Mouse (Mus musculus) CH12.LX (cell line): ENCODE results near the gene Phrf1. TPM values are rescaled to one million over a fixed set of nuclear protein-coding genes. Genes with fewer than 3 reads are reported as not detected.

ENCODE experiments used
- DNase-seq: peaks from one replicate; pipeline ENCODE4 v3.0.0-alpha.2; 2013; ENCODE audit errors: extremely low read depth
- H3K27ac ChIP-seq: 2 replicates; pipeline ENCODE4 v1.5.1; 2012; ENCODE audit warnings: low read depth, mild to moderate bottlenecking, control low read depth, moderate library complexity; ENCODE audit not compliant: insufficient read depth
- H3K27me3 ChIP-seq: replicated peaks from 2 replicates; pipeline ENCODE3; 2012; ENCODE audit warnings: inconsistent platforms
- H3K36me3 ChIP-seq, 2 experiments: replicated peaks in 1 of 2; 2 replicates each; pipeline versions ENCODE3 to v1.6.1; 2012; ENCODE audit warnings: inconsistent platforms in 1 of 2, low read length in 1 of 2, mild to moderate bottlenecking in 1 of 2, mixed read lengths in 1 of 2, moderate library complexity in 1 of 2; ENCODE audit not compliant: control insufficient read depth in 1 of 2, insufficient read depth in 1 of 2
- H3K4me1 ChIP-seq, 2 experiments: 2 replicates each; pipeline ENCODE4 v1.6.1; 2012; ENCODE audit warnings: inconsistent platforms in 1 of 2, moderate library complexity in 1 of 2; ENCODE audit not compliant: insufficient read depth in 2 of 2, control insufficient read depth in 1 of 2
- H3K4me2 ChIP-seq: 2 replicates; pipeline ENCODE4 v1.6.1; 2012; ENCODE audit warnings: low read depth, mild to moderate bottlenecking, control low read depth; ENCODE audit not compliant: poor library complexity, insufficient read depth, severe bottlenecking
- H3K4me3 ChIP-seq, 3 experiments: fragments of 150-350 bp in 1 of 3; sonication (generic) in 1 of 3; replicated peaks in 1 of 3; 2 replicates each; pipeline versions ENCODE3 to v1.5.1; 2011 to 2012; ENCODE audit warnings: low read depth in 2 of 3, low read length in 2 of 3, mild to moderate bottlenecking in 2 of 3, moderate library complexity in 2 of 3, control low read depth in 1 of 3, improper control_type of control experiment in 1 of 3, inconsistent platforms in 1 of 3, mixed read lengths in 1 of 3; ENCODE audit not compliant: poor library complexity in 1 of 3
- H3K79me2 ChIP-seq: replicated peaks from 2 replicates; pipeline ENCODE4 v1.6.1; 2012; ENCODE audit warnings: mild to moderate bottlenecking, moderate library complexity; ENCODE audit not compliant: control insufficient read depth, poor library complexity, insufficient read depth, severe bottlenecking; ENCODE audit errors: extremely low read depth
- H3K9ac ChIP-seq: 2 replicates; pipeline ENCODE4 v1.6.1; 2012; ENCODE audit warnings: low read depth, mild to moderate bottlenecking, control low read depth, moderate library complexity; ENCODE audit not compliant: insufficient read depth
- H3K9me3 ChIP-seq: replicated peaks from 2 replicates; pipeline ENCODE3; 2012; ENCODE audit warnings: low read length, inconsistent platforms, mixed read lengths
- CHD1 ChIP-seq: IDR thresholded peaks from 2 replicates; pipeline ENCODE4 v1.6.1; 2012; ENCODE audit warnings: low read depth, low read length, improper control_type of control experiment, inconsistent platforms
- CTCF ChIP-seq, 2 experiments: IDR thresholded peaks in 1 of 2; conservative IDR thresholded peaks in 1 of 2; 2 replicates each; pipeline ENCODE4 v1.5.1; 2011 to 2012; ENCODE audit warnings: low read depth in 2 of 2, low read length in 2 of 2, improper control_type of control experiment in 1 of 2, inconsistent platforms in 1 of 2, mild to moderate bottlenecking in 1 of 2, moderate library complexity in 1 of 2
- E2F4 ChIP-seq: IDR thresholded peaks from 2 replicates; pipeline ENCODE4 v1.6.1; 2011; ENCODE audit warnings: low read depth, low read length, improper control_type of control experiment; ENCODE audit not compliant: insufficient replicate concordance
- ETS1 ChIP-seq: conservative IDR thresholded peaks from 2 replicates; pipeline ENCODE4 v1.6.1; 2012; ENCODE audit warnings: low read depth, mild to moderate bottlenecking, inconsistent platforms, low read length, improper control_type of control experiment, moderate library complexity
- HCFC1 ChIP-seq: IDR thresholded peaks from 2 replicates; pipeline ENCODE4 v1.6.1; 2012; ENCODE audit warnings: low read depth, mild to moderate bottlenecking, inconsistent platforms, low read length, improper control_type of control experiment
- IRF4 ChIP-seq: IDR thresholded peaks from 2 replicates; pipeline ENCODE4 v1.6.1; 2014; ENCODE audit warnings: low read depth, mild to moderate bottlenecking, inconsistent platforms, low read length, improper control_type of control experiment
- KAT2A ChIP-seq: IDR thresholded peaks from 2 replicates; pipeline ENCODE4 v1.6.1; 2012; ENCODE audit warnings: low read length, improper control_type of control experiment, inconsistent platforms; ENCODE audit not compliant: insufficient replicate concordance
- MAZ ChIP-seq: IDR thresholded peaks from 2 replicates; pipeline ENCODE4 v1.6.1; 2012; ENCODE audit warnings: low read depth, mild to moderate bottlenecking, inconsistent platforms, low read length, improper control_type of control experiment, moderate library complexity
- MXI1 ChIP-seq: IDR thresholded peaks from 2 replicates; pipeline ENCODE4 v1.6.1; 2011; ENCODE audit warnings: mild to moderate bottlenecking, low read depth, low read length, improper control_type of control experiment
- MYC ChIP-seq: IDR thresholded peaks from 2 replicates; pipeline ENCODE4 v1.6.1; 2011; ENCODE audit warnings: low read depth, mild to moderate bottlenecking, improper control_type of control experiment, low read length
- NELFE ChIP-seq: IDR thresholded peaks from 2 replicates; pipeline ENCODE4 v1.6.1; 2011; ENCODE audit warnings: low read depth, low read length, improper control_type of control experiment
- PAX5 ChIP-seq: IDR thresholded peaks from 2 replicates; pipeline ENCODE4 v1.6.1; 2012; ENCODE audit warnings: low read length, inconsistent platforms, mixed read lengths
- POLR2A ChIP-seq: IDR thresholded peaks from 2 replicates; pipeline ENCODE4 v1.6.1; 2011; ENCODE audit warnings: low read depth, mild to moderate bottlenecking, improper control_type of control experiment, low read length
- POLR2AphosphoS2 ChIP-seq: IDR thresholded peaks from 2 replicates; pipeline ENCODE4 v1.6.1; 2011; ENCODE audit warnings: low read depth, low read length, improper control_type of control experiment
- SMC3 ChIP-seq: IDR thresholded peaks from 2 replicates; pipeline ENCODE4 v1.6.1; 2011; ENCODE audit warnings: low read depth, low read length, improper control_type of control experiment
- UBTF ChIP-seq: IDR thresholded peaks from 2 replicates; pipeline ENCODE4 v1.6.1; 2012; ENCODE audit warnings: low read depth, mild to moderate bottlenecking, inconsistent platforms, low read length, improper control_type of control experiment, moderate library complexity
- ZKSCAN1 ChIP-seq: IDR thresholded peaks from 2 replicates; pipeline ENCODE4 v1.6.1; 2012; ENCODE audit warnings: low read depth, inconsistent platforms, low read length, improper control_type of control experiment, borderline replicate concordance
- ZMIZ1 ChIP-seq: IDR thresholded peaks from 2 replicates; pipeline ENCODE4 v1.6.1; 2012; ENCODE audit warnings: low read depth, mild to moderate bottlenecking, inconsistent platforms, low read length, improper control_type of control experiment
- dilution Hi-C: fragments of 300-500 bp; cut with MboI; formaldehyde crosslinking; loops from 2 replicates; pipeline ENCODE4 v1.14.3; 2020; ENCODE audit warnings: low sequenced_read_pairs; ENCODE audit not compliant: extremely low pct_unique_long_range_greater_than_20kb, extremely low pct_ligation_motif_present
- in situ Hi-C: fragments of 300-500 bp; cut with MboI; formaldehyde crosslinking; loops from 3 replicates; pipeline ENCODE4 v1.14.3; 2019; ENCODE audit warnings: low sequenced_read_pairs, low pct_ligation_motif_present, low pct_unique_long_range_greater_than_20kb, mixed read lengths
- polyA plus RNA-seq: library from polyadenylated mRNA; unstranded; fragments of >175 nt; gene quantifications from 2 replicates; pipeline ENCODE4 v1.2.1, GENCODE M21; 2012; ENCODE audit warnings: low read depth; ENCODE audit not compliant: insufficient read length
- total RNA-seq, 2 experiments: library from RNA; depleted of rRNA; stranded (reverse); fragments of 300-350 nt in 1 of 2; fragments of >200 nt in 1 of 2; gene quantifications; 2 replicates each; pipeline ENCODE4 v1.2.3; 2012 to 2014

Phrf1 gene
- total and polyA plus RNA-seq, 3 experiments = 22.4 to 59.2 (median 52.5) TPM

DNA sequence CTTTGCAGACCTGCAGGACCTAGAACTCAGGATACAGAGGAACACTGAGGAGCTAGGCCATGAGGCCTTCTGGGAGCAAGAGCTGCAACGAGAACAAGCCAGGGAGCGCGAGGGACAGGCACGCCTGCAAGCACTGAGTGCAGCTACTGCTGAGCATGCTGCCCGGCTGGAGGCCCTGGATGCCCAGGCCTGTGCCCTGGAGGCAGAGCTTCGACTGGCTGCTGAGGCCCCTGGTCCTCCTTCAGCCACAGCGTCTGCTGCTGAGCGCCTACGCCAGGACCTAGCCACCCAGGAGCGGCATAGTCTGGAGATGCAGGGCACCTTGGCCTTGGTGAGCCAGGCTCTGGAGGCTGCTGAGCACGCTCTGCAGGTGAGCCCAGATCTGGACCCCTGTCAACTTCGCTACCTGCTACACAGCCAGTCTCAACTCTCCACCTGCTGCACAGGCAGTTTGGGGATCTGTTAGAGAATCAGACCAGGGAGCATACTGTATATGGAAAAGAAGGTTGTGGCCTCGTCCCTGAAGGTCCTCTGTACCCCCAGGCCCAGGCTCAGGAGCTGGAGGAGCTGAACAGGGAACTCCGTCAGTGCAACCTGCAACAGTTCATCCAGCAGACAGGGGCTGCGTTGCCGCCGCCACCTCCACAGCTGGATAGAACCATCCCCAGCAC is 11.1 kb upstream of the Phrf1 start:
- Histone ChIP-seq H3K4me2 (no peak overlapping the region), H3K9ac (no peak overlapping the region), H3K4me1 (peaks cover 18 to 52% of the 10 kb centered on the region in 2 experiments)
- no peak for TF ChIP-seq NELFE
- TF ChIP-seq IRF4 = no peak
- no peak for TF ChIP-seq KAT2A
- TF ChIP-seq HCFC1 = no peak
- TF ChIP-seq CTCF (conservative IDR thresholded peaks at IDR 0.05 in 1 of 2, IDR thresholded peaks at IDR 0.05 in 1 of 2; ENCODE audit: low read depth in 2 of 2, low read length in 2 of 2) = no peak
- no peak for TF ChIP-seq POLR2AphosphoS2
- no peak for TF ChIP-seq MXI1
- TF ChIP-seq MAZ = no peak
- no peak for TF ChIP-seq ZMIZ1
- no peak for TF ChIP-seq POLR2A
- TF ChIP-seq, all 38 proteins: peak for 0
- no peak overlapping the region for H3K27ac ChIP-seq
- H3K9me3 ChIP-seq = no peaks in the 10 kb centered on the region
- peaks cover 0 to 28% of the 10 kb centered on the region in 2 experiments for H3K36me3 ChIP-seq
- no peak for DNase-seq
- H3K27me3 ChIP-seq = peaks cover 15% of the 10 kb centered on the region
- in situ Hi-C loops (no loop called here), dilution Hi-C loops (no loop called here)
- no peaks in the 10 kb centered on the region for H3K79me2 ChIP-seq
- no peak overlapping the region for H3K4me3 ChIP-seq

GRCm38 (mm10) chr7:141218141-141218540 is 10.4 kb upstream of the Phrf1 start:
- Histone ChIP-seq H3K27me3 (peaks cover 14% of the 10 kb centered on the region), H3K36me3 (peaks cover 0 to 28% of the 10 kb centered on the region in 2 experiments), H3K4me3 (no peak overlapping the region), H3K9ac (no peak overlapping the region), H3K4me2 (no peak overlapping the region), H3K9me3 (no peaks in the 10 kb centered on the region), H3K4me1 (peaks cover 23 to 58% of the 10 kb centered on the region in 2 experiments), H3K27ac (no peak overlapping the region), H3K79me2 (no peaks in the 10 kb centered on the region)
- DNase-seq = no peak
- no peak for TF ChIP-seq ETS1
- TF ChIP-seq MYC = no peak
- no peak for TF ChIP-seq KAT2A
- TF ChIP-seq ZKSCAN1 = no peak
- TF ChIP-seq PAX5 = no peak
- no peak for TF ChIP-seq UBTF
- no peak for TF ChIP-seq E2F4
- TF ChIP-seq SMC3 = no peak
- TF ChIP-seq CHD1 = no peak
- dilution Hi-C loops = no loop called here
- in situ Hi-C loops = no loop called here
